Mouse (Mus musculus) liver, embryonic 12.5 days (tissue): ENCODE data around the gene Gm3526. TPM values are rescaled to one million over a fixed set of nuclear protein-coding genes. Genes with fewer than 3 reads are reported as not detected.
"Not testable (repeated sequence)": the region's sequence is repeated elsewhere in the genome, so short reads cannot be mapped to it uniquely, and the experiment has no call there.

Experiments used
- ATAC-seq: fragments of 200-750 bp; cut with Nextera tagmentation; 2 replicates; pipeline ENCODE4 v1.8.0; 2017; ENCODE audit warnings: moderate number of reproducible peaks, mild to moderate bottlenecking, moderate library complexity
- H3K27ac ChIP-seq: fragments of 300-500 bp; sonication (generic); 2 replicates; pipeline ENCODE4 v1.5.1; 2016; ENCODE audit warnings: mild to moderate bottlenecking
- H3K27me3 ChIP-seq: fragments of 300-500 bp; sonication (generic); replicated peaks from 2 replicates; pipeline ENCODE4 v1.6.1; 2016; ENCODE audit warnings: mild to moderate bottlenecking, moderate library complexity
- H3K36me3 ChIP-seq: fragments of 300-500 bp; sonication (generic); 2 replicates; pipeline ENCODE4 v1.6.1; 2016; ENCODE audit warnings: mild to moderate bottlenecking, moderate library complexity
- H3K4me1 ChIP-seq: fragments of 300-500 bp; sonication (generic); 2 replicates; pipeline ENCODE4 v1.6.1; 2016
- H3K4me2 ChIP-seq: fragments of 300-500 bp; sonication (generic); 2 replicates; pipeline ENCODE4 v1.6.1; 2016; ENCODE audit warnings: mild to moderate bottlenecking, moderate library complexity
- H3K4me3 ChIP-seq: fragments of 300-500 bp; sonication (generic); 2 replicates; pipeline ENCODE4 v1.5.1; 2016; ENCODE audit warnings: mild to moderate bottlenecking, moderate library complexity
- H3K9ac ChIP-seq: fragments of 300-500 bp; sonication (generic); 2 replicates; pipeline ENCODE4 v1.6.1; 2016; ENCODE audit warnings: mild to moderate bottlenecking, moderate library complexity
- H3K9me3 ChIP-seq: fragments of 300-500 bp; sonication (generic); replicated peaks from 2 replicates; pipeline ENCODE4 v1.6.1; 2016; ENCODE audit warnings: mild to moderate bottlenecking, moderate library complexity
- whole genome bisulfite sequencing: fragments of 180-500 bp; shearing (Covaris S2); methylation state at CpG from one replicate; pipeline ENCODE4 v1.1.7; 2016; ENCODE audit not compliant: insufficient replicate concordance; 5-methylcytosine and 5-hydroxymethylcytosine counted together
- polyA plus RNA-seq: library from polyadenylated mRNA; unstranded; fragments of >200 nt; fragmentation: Nextera tagmentation; extraction: Ambion mirVana; gene quantifications from 2 replicates; pipeline ENCODE4 v1.2.1, GENCODE M21; 2016

The Gm3526 gene
- not detected in 2 replicates for polyA plus RNA-seq

GRCm38 (mm10) chr14:5260480-5260879 is at the start of gene Gm3526:
Gm3526 (minus strand) TSS chr14:5260580.
- ATAC-seq, H3K4me3 ChIP-seq, H3K4me2 ChIP-seq, H3K4me1 ChIP-seq, H3K27me3 ChIP-seq, H3K9me3 ChIP-seq, H3K27ac ChIP-seq, H3K9ac ChIP-seq, H3K36me3 ChIP-seq: not testable (repeated sequence)
- WGBS: no CpG with 5 or more reads among the region's 1 CpGs

Other genes starting within 250 kb of the Gm3526 start
- not detected in 2 replicates for gene Gm3298, start 244.7 kb downstream of the Gm3526 start, polyA plus RNA-seq
- not detected in 2 replicates for gene 4930555G01Rik, start 210.0 kb downstream of the Gm3526 start, polyA plus RNA-seq
- gene Gm8281, start 189.5 kb downstream of the Gm3526 start, polyA plus RNA-seq: 0.14 TPM in 1 of 2 replicates, not detected in the other
- not detected in 2 replicates for gene Gm8279, start 129.1 kb downstream of the Gm3526 start, polyA plus RNA-seq
- not detected in 2 replicates for gene Gm3317, start 96.0 kb downstream of the Gm3526 start, polyA plus RNA-seq
- gene Gm8271, start 74.8 kb downstream of the Gm3526 start, polyA plus RNA-seq: not detected in 2 replicates
- gene Gm3542, start 74.3 kb upstream of the Gm3526 start, polyA plus RNA-seq: not detected in 2 replicates
- gene Gm3500, start 128.5 kb upstream of the Gm3526 start, polyA plus RNA-seq: 0.07 TPM in 1 of 2 replicates, not detected in the other
- not detected in 2 replicates for gene Gm3194, start 194.9 kb upstream of the Gm3526 start, polyA plus RNA-seq
- gene Gm8246, start 217.2 kb upstream of the Gm3526 start, polyA plus RNA-seq: not detected in 2 replicates
- gene Gm3187, start 223.6 kb upstream of the Gm3526 start, polyA plus RNA-seq: not detected in 2 replicates
- 0.12 TPM in 1 of 2 replicates, not detected in the other for gene Gm3488, start 241.1 kb upstream of the Gm3526 start, polyA plus RNA-seq